Comparison of ENCODE assay signal across 8 mouse cellular contexts in the genomic region with DNA sequence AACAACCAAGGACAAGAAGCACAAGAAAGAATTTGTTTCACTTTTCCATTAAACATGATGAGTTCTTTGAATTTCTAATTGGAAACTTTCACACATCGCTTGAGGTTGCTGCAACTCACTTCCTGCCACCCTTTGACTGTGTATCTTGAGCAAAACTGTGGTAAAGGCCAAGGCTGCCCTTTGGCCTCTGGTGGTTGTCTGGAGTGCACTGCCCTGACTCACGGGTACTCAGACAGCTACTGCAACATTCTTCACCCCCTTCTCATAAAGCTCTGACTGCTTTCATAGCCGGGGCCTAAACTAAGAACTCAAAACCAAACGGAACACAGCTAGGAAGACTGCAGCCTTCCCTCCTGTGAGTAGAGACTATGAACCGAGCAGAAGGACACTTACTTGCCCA.
DNase-seq lines count a peak whose midpoint lies in the region; ATAC-seq and TF ChIP-seq lines count a peak whose summit lies in the region.

No protein-coding gene starts in this region.

- ATAC-seq in kidney, embryonic 15.5 days (replicated peaks; ENCODE audit: low FRiP score), result no peak
- ATAC-seq in megakaryocyte progenitor cell, adult 5-6 weeks (replicated peaks; ENCODE audit: poor library complexity), result peak; percentile 20
- no peak for ATAC-seq in frontal cortex, adult (ENCODE audit: low TSS enrichment)

- no peak for TF ChIP-seq POLR2A in liver, adult 2 months (IDR thresholded peaks at IDR 0.05; ENCODE audit: extremely low read depth, insufficient read depth, low read length)

- no peak overlapping the region for H3K4me2 ChIP-seq in kidney, embryonic 15.5 days

- H3K4me3 ChIP-seq in liver, adult 2 months (ENCODE audit: insufficient read depth, low read depth, low read length), result no peak overlapping the region
- no peak overlapping the region for H3K4me3 ChIP-seq in brown adipose tissue, adult 24 weeks (ENCODE audit: insufficient read depth, low read depth, low read length)
- H3K4me3 ChIP-seq in kidney, embryonic 15.5 days (replicated peaks), result no peak overlapping the region

- intact Hi-C loops in left cerebral cortex, postnatal 14 days (cut with DNase I), result no loop called here

- WGBS in liver, adult 2 months, result 49% methylated on average over 5 of the region's 5 CpGs
- 54% methylated on average over 5 of the region's 5 CpGs for WGBS in kidney, embryonic 15.5 days

- peak overlapping the region; percentile 5; the same call in 1 of the 2 replicates for H3K9ac ChIP-seq in liver, adult 2 months (ENCODE audit: low read depth, low read length)
- no peak overlapping the region for H3K9ac ChIP-seq in kidney, embryonic 15.5 days

- no peaks in the 10 kb centered on the region for H3K36me3 ChIP-seq in liver, adult 2 months (ENCODE audit: control insufficient read depth, insufficient read depth, low read length)
- H3K36me3 ChIP-seq in kidney, embryonic 15.5 days, result no peaks in the 10 kb centered on the region

- peaks cover 30% of the 10 kb centered on the region for H3K4me1 ChIP-seq in liver, adult 2 months (ENCODE audit: control insufficient read depth, insufficient read depth, low read length)
- peaks cover 47% of the 10 kb centered on the region for H3K4me1 ChIP-seq in brown adipose tissue, adult 24 weeks (ENCODE audit: control insufficient read depth, insufficient read depth, insufficient read length, low read length)
- peaks cover 43% of the 10 kb centered on the region for H3K4me1 ChIP-seq in kidney, embryonic 15.5 days

- H3K27ac ChIP-seq in liver, adult 2 months (replicated peaks; ENCODE audit: insufficient read depth, low read depth, low read length), result peak overlapping the region; percentile 73
- peak overlapping the region; percentile 98 for H3K27ac ChIP-seq in brown adipose tissue, adult 24 weeks (replicated peaks; ENCODE audit: low read depth, low read length)
- peak overlapping the region; percentile 84 for H3K27ac ChIP-seq in kidney, embryonic 15.5 days

- TF ChIP-seq CTCF in liver, adult 2 months (IDR thresholded peaks at IDR 0.05; ENCODE audit: low read depth, low read length), result no peak

- H3K79me2 ChIP-seq in liver, adult 2 months (ENCODE audit: control insufficient read depth, insufficient read depth, low read length), result no peaks in the 10 kb centered on the region

- H3K9me3 ChIP-seq in kidney, embryonic 15.5 days (replicated peaks), result no peaks in the 10 kb centered on the region

- H3K27me3 ChIP-seq in liver, adult 2 months (ENCODE audit: control insufficient read depth, insufficient read depth, low read length), result no peaks in the 10 kb centered on the region
- no peaks in the 10 kb centered on the region for H3K27me3 ChIP-seq in kidney, embryonic 15.5 days

- DNase-seq in liver, adult 2 months (ENCODE audit: extremely low read depth, low read depth, low spot score), result peak; percentile 71
- no peak for DNase-seq in liver
- DNase-seq in left cerebral cortex, postnatal 14 days (ENCODE audit: low spot score in 2 of 2), result no peak
- DNase-seq in layer of hippocampus, postnatal 36 days, result no peak
